Mouse (Mus musculus) erythroid progenitor cell, adult 5-6 weeks (primary cell): ENCODE data around the gene Mapk1. TPM values are rescaled to one million over a fixed set of nuclear protein-coding genes. Genes with fewer than 3 reads are reported as not detected.
A peak's percentile ranks its signal among the peaks of the same experiment; 100 is the strongest.

Experiments
- ATAC-seq: replicated peaks from 2 replicates; pipeline ENCODE4 v1.8.0; 2016; ENCODE audit warnings: moderate number of reproducible peaks, mild to moderate bottlenecking, moderate TSS enrichment, inconsistent platforms; ENCODE audit not compliant: poor library complexity, low FRiP score, severe bottlenecking
- total RNA-seq, 2 experiments: library from RNA; stranded (forward) in 1 of 2; stranded (reverse) in 1 of 2; fragments of 150-400 nt in 1 of 2; fragments of 186-747, 209-891 nt in 1 of 2; gene quantifications; 2 replicates each; pipeline versions ENCODE4 v1.2.3 to v1.2.4; 2015 to 2017; ENCODE audit warnings: low replicate concordance in 2 of 2

The Mapk1 gene
- total RNA-seq, 2 experiments from 2014 or later = 81.7 to 116 TPM

GRCm38 (mm10) chr16:17012583-17012982 is 29.4 kb downstream of the Mapk1 start:
- ATAC-seq = no peak

- no peak for ATAC-seq
Observed at GRCm38 (mm10) chr16:17015111-17015852, 32.1 kb downstream of the Mapk1 start.

- no peak for ATAC-seq
Observed at GRCm38 (mm10) chr16:17015853-17016230, 32.7 kb downstream of the Mapk1 start.

- no peak for ATAC-seq
Observed at GRCm38 (mm10) chr16:17018071-17018470, 34.9 kb downstream of the Mapk1 start.

- ATAC-seq = no peak
Observed at GRCm38 (mm10) chr16:17024469-17025148, 41.4 kb downstream of the Mapk1 start.

- no peak for ATAC-seq
Observed at GRCm38 (mm10) chr16:17029971-17030695, 47.0 kb downstream of the Mapk1 start.

- no peak for ATAC-seq
Observed at GRCm38 (mm10) chr16:17033754-17034153, 50.6 kb downstream of the Mapk1 start.

- no peak for ATAC-seq
Observed at GRCm38 (mm10) chr16:17040716-17041115, 57.5 kb downstream of the Mapk1 start.

- no peak for ATAC-seq
Observed at GRCm38 (mm10) chr16:17041417-17041816, 58.2 kb downstream of the Mapk1 start.

- no peak for ATAC-seq
Observed at GRCm38 (mm10) chr16:17044320-17044719, 61.1 kb downstream of the Mapk1 start.

- ATAC-seq = no peak
Observed at GRCm38 (mm10) chr16:17045287-17045686, 62.1 kb downstream of the Mapk1 start.

- no peak for ATAC-seq
Observed at GRCm38 (mm10) chr16:17049886-17050285, 66.7 kb downstream of the Mapk1 start.

GRCm38 (mm10) chr16:17052087-17052486 is 68.9 kb downstream of the Mapk1 start:
- no peak for ATAC-seq

GRCm38 (mm10) chr16:17053903-17054302 is 70.7 kb downstream of the Mapk1 start:
- no peak for ATAC-seq

- no peak for ATAC-seq
Observed at GRCm38 (mm10) chr16:17055584-17055983, 72.4 kb downstream of the Mapk1 start.

- ATAC-seq = no peak
Observed at GRCm38 (mm10) chr16:17062338-17062737, 79.2 kb downstream of the Mapk1 start.

- no peak for ATAC-seq
Observed at GRCm38 (mm10) chr16:17067552-17067951, 84.4 kb downstream of the Mapk1 start.

- ATAC-seq = peak; percentile 71
Observed at GRCm38 (mm10) chr16:17069511-17070443, 86.6 kb downstream of the Mapk1 start, which contains the start of gene Ypel1. Gene Ypel1, plus strand, starts transcription at chr16:17069696.

GRCm38 (mm10) chr16:17070716-17071115 is 87.5 kb downstream of the Mapk1 start:
- ATAC-seq = no peak

- ATAC-seq = no peak
Observed at GRCm38 (mm10) chr16:17073000-17073399, 89.8 kb downstream of the Mapk1 start.
